Mouse (Mus musculus) heart, embryonic 14.5 days (tissue): ENCODE results near the gene Mrpl2. TPM values are rescaled to one million over a fixed set of nuclear protein-coding genes. Genes with fewer than 3 reads are reported as not detected.

ENCODE experiments used
- ATAC-seq: fragments of 200-750 bp; cut with Nextera tagmentation; 2 replicates; pipeline ENCODE4 v1.8.0; 2017; ENCODE audit warnings: low read depth, moderate TSS enrichment; ENCODE audit not compliant: insufficient number of reproducible peaks, insufficient read depth, low FRiP score
- H3K27ac ChIP-seq, 2 experiments: fragments of 200-500 bp in 1 of 2; fragments of 300-500 bp in 1 of 2; sonication (generic) in 1 of 2; replicated peaks in 1 of 2; 2 replicates each; pipeline ENCODE4 v1.5.1; 2012 to 2014; ENCODE audit warnings: low read depth in 2 of 2, low read length in 2 of 2, control low read depth in 1 of 2, mild to moderate bottlenecking in 1 of 2, mixed read lengths in 1 of 2; ENCODE audit not compliant: control insufficient read depth in 1 of 2, insufficient read depth in 1 of 2
- H3K27me3 ChIP-seq: fragments of 300-500 bp; sonication (generic); 2 replicates; pipeline ENCODE4 v1.6.1; 2014; ENCODE audit warnings: mild to moderate bottlenecking, low read length, control low read depth; ENCODE audit not compliant: control insufficient read depth, insufficient read depth
- H3K36me3 ChIP-seq: fragments of 300-500 bp; sonication (generic); 2 replicates; pipeline ENCODE4 v1.6.1; 2014; ENCODE audit warnings: mild to moderate bottlenecking, control low read depth, low read length, mixed read lengths; ENCODE audit not compliant: control insufficient read depth, insufficient read depth
- H3K4me1 ChIP-seq, 2 experiments: fragments of 200-500 bp in 1 of 2; fragments of 300-500 bp in 1 of 2; sonication (generic) in 1 of 2; 2 replicates each; pipeline ENCODE4 v1.6.1; 2012 to 2014; ENCODE audit warnings: low read length in 2 of 2, control low read depth in 1 of 2, mixed read lengths in 1 of 2; ENCODE audit not compliant: control insufficient read depth in 2 of 2, insufficient read depth in 2 of 2
- H3K4me2 ChIP-seq: fragments of 300-500 bp; sonication (generic); 2 replicates; pipeline ENCODE4 v1.6.1; 2014; ENCODE audit warnings: mild to moderate bottlenecking, low read length
- H3K4me3 ChIP-seq, 2 experiments: fragments of 200-500 bp in 1 of 2; fragments of 300-500 bp in 1 of 2; sonication (generic) in 1 of 2; 2 replicates each; pipeline ENCODE4 v1.5.1; 2012 to 2014; ENCODE audit warnings: low read length in 2 of 2, mild to moderate bottlenecking in 2 of 2, control low read depth in 1 of 2, low read depth in 1 of 2, moderate library complexity in 1 of 2; ENCODE audit not compliant: control insufficient read depth in 1 of 2, insufficient read depth in 1 of 2
- H3K9ac ChIP-seq: fragments of 300-500 bp; sonication (generic); 2 replicates; pipeline ENCODE4 v1.6.1; 2014; ENCODE audit warnings: mild to moderate bottlenecking, low read length
- H3K9me3 ChIP-seq: fragments of 300-500 bp; sonication (generic); 2 replicates; pipeline ENCODE4 v1.6.1; 2016; ENCODE audit warnings: low read length, control low read depth; ENCODE audit not compliant: control insufficient read depth
- WGBS: fragments of 180-500 bp; shearing (Covaris S2); extraction: QIAGEN DNeasy Blood & Tissue Kit; methylation state at CpG from one replicate; pipeline ENCODE4 v1.1.7; 2014; 5-methylcytosine and 5-hydroxymethylcytosine counted together
- polyA plus RNA-seq: library from polyadenylated mRNA; unstranded; fragments of >200 nt; fragmentation: Nextera tagmentation; extraction: Ambion mirVana; gene quantifications from 2 replicates; pipeline ENCODE4 v1.2.1, GENCODE M21; 2014

Mrpl2 gene
- polyA plus RNA-seq, 1 experiment from 2014 or later = 122 TPM

DNA sequence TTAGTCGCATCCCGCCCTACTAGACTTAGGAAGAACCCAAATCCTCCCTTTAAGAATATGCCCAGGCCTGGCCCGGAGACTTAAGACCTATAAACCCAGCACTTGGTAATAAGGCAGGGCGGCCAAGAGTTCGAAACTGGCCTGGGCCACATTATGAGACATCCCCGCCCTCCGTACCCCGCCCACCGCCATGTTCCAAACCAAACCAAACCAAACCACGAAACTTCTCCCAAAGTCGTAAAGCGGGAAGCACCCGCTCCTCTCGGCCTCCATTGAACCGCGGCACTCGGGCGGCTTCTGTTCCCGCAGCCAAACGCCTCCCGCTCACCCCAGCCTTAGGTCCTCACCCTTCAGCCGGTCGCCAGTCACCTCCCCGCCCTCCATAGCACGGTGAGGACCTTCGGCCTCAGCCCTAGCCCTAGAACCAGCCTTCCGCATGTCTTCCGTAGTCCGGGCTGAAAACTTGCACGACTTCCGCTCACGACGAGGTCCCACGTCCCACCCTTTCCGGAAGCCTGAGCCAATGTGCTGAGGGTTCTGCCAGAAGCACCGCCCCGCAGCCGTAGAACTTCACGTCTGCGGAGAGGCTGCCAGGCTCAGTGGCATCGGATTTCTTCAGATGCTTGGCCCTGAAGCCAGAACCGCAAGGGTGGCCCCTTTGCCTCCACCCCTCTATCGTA lies 28.0 kb downstream of the Mrpl2 start, which contains the start of gene Rrp36:
Gene Rrp36 (minus strand): TSS at position 503 of the 680 bp plus-strand sequence.
- Histone ChIP-seq H3K4me2 (peak within 1 kb of the TSS; percentile 81), H3K4me1 (peaks cover 18 to 24% of the 10 kb centered on the region in 2 experiments), H3K36me3 (peaks cover 69% of the 10 kb centered on the region), H3K27ac (peak within 1 kb of the TSS; percentile 80 to 86), H3K9ac (peak within 1 kb of the TSS; percentile 86), H3K9me3 (no peaks in the 10 kb centered on the region), H3K27me3 (no peaks in the 10 kb centered on the region), H3K4me3 (peak within 1 kb of the TSS; percentile 79 to 94)
- 1% methylated on average over 43 of the region's 43 CpGs for WGBS
- peak; percentile 82 for ATAC-seq

- peak overlapping the region; percentile 81 for H3K4me2 ChIP-seq
- no peaks in the 10 kb centered on the region for H3K27me3 ChIP-seq
- H3K4me3 ChIP-seq = peak overlapping the region; percentile 79 to 94
- 19% methylated on average over 15 of the region's 15 CpGs for WGBS
- ATAC-seq = 0 out of 2 replicates have a peak, but pooled peaks have one; percentile 0
- H3K36me3 ChIP-seq = peaks cover 62% of the 10 kb centered on the region
- peak overlapping the region; percentile 75 to 80 for H3K27ac ChIP-seq
- H3K9ac ChIP-seq = peak overlapping the region; percentile 86
- peaks cover 21 to 31% of the 10 kb centered on the region in 2 experiments for H3K4me1 ChIP-seq
- no peaks in the 10 kb centered on the region for H3K9me3 ChIP-seq
Measured at GRCm38 (mm10) chr17:46674530-46675283, 28.7 kb downstream of the Mrpl2 start.

DNA sequence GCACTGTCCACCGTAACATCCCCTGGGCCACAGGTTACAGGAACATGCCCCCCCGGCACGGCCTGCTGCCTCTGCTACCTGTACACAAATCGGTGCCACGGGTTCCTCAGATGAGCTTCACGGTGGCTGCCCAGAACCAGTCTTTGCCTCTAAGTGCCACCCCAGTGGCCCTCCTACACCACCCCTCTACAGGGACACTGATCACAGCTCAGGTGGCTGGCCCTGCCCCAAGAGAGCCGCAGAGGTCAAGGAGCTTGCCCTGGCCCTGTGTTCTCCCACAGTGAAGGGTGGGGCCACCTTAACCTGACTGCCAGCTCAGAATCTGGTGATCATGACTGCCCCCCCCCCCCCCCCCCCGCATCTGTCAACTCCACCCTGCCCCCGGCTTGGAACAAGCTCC lies 32.4 kb downstream of the Mrpl2 start, which contains the start of gene Mea1:
Gene Mea1 (plus strand): TSS at position 378 of the 400 bp plus-strand sequence.
- no peaks in the 10 kb centered on the region for H3K27me3 ChIP-seq
- H3K27ac ChIP-seq = peak within 1 kb of the TSS; percentile 92 to 93
- H3K9me3 ChIP-seq = no peaks in the 10 kb centered on the region
- ATAC-seq = no peak
- WGBS = 67% methylated on average over 8 of the region's 9 CpGs
- peak within 1 kb of the TSS; percentile 83 for H3K9ac ChIP-seq
- H3K4me2 ChIP-seq = peak within 1 kb of the TSS; percentile 84
- peak within 1 kb of the TSS; percentile 66 to 78 for H3K4me3 ChIP-seq
- peaks cover 18 to 31% of the 10 kb centered on the region in 2 experiments for H3K4me1 ChIP-seq
- H3K36me3 ChIP-seq = peaks cover 49% of the 10 kb centered on the region

- peak overlapping the region; percentile 91 to 93 for H3K27ac ChIP-seq
- H3K9me3 ChIP-seq = no peaks in the 10 kb centered on the region
- 12% methylated on average over 9 of the region's 9 CpGs for WGBS
- H3K4me2 ChIP-seq = peak overlapping the region; percentile 84
- H3K27me3 ChIP-seq = no peaks in the 10 kb centered on the region
- peaks cover 54% of the 10 kb centered on the region for H3K36me3 ChIP-seq
- H3K4me1 ChIP-seq = peaks cover 18 to 32% of the 10 kb centered on the region in 2 experiments
- peak overlapping the region; percentile 83 for H3K9ac ChIP-seq
- peak overlapping the region; percentile 66 to 78 for H3K4me3 ChIP-seq
- ATAC-seq = no peak
Measured at GRCm38 (mm10) chr17:46678911-46679310, 32.9 kb downstream of the Mrpl2 start.

DNA sequence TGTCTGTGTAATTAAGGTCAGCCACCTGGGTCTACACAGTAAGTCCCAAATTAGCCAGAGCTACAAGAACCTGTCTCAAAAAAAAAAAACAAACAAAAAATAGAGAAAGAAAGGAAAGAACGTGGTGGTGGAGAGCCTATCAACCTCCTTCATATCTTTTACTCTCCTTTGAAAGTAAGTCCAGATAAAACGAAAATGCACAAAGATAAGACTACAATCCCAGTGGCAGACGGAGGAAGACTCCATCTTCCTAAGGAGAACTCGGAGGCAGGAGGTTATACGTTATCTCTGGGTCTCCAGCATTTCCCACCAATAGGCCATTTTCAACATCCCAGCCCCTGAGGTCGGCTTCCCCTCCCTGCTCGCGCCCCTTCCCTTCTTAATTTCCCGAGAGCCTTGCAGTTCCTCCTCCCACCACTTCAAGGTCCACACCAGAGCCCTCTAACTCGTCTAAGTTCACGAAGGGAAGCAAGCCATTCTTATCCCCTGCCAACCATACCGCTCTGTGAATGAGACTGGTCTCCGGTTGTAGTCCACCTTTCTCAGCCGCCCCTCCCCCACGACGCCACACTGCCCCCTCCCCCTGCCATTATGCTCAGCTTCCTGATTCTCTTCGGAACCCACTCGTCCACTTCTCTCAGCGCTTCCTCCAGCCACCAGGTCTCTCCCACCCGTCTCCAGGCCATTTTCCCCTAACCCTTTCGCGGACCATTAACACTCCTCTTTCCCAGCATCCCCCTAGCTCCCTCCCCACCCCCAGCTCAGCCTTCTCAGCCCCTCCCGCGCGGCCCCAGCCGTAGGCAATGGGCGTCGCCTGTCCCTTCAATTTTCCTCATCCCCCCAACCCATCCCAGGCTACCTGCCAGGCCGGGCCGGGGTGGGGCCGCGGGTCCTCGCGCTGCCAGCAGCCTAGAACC lies 34.1 kb downstream of the Mrpl2 start:
- peaks cover 14 to 31% of the 10 kb centered on the region in 2 experiments for H3K4me1 ChIP-seq
- under 1% methylated on average over 34 of the region's 34 CpGs for WGBS
- no peaks in the 10 kb centered on the region for H3K27me3 ChIP-seq
- H3K9me3 ChIP-seq = no peaks in the 10 kb centered on the region
- peak; percentile 2 for ATAC-seq
- H3K36me3 ChIP-seq = peaks cover 60% of the 10 kb centered on the region
- peak overlapping the region; percentile 83 for H3K9ac ChIP-seq
- H3K4me3 ChIP-seq = peak overlapping the region; percentile 66 to 78
- H3K4me2 ChIP-seq = peak overlapping the region; percentile 84
- peak overlapping the region; percentile 91 to 93 for H3K27ac ChIP-seq

DNA sequence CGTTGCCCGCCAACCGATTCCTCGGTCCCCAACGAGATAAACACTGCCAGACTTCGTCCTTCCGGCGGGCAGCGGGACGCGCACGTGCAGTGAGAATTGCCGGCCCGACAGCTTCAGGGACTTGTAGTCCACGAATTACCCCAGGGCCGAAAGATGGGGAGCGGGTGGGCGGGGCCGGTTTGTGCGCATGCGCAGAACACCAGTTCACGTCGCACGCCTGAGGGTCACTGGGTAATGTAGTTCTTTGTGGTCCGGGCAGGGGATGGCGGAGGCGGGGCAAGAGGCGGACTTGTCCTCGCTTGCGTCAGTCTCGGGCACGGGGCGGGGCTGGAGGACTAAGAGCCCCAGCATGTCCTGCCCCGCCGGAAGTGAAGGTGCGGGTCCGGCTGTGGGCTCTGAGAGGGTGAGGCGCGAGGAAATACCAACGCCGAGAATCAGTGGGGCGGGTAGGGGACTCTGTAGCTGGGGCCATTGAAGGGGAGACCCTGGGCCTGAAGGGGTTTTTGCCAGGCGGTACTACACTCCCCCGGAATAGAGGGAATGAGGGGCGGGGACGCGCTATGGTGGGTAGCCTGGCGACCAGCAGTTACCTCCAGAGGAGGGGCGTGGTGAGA lies 34.8 kb downstream of the Mrpl2 start, which contains the start of gene Klhdc3:
Gene Klhdc3 (minus strand): TSS at position 155 of the 614 bp plus-strand sequence.
- Histone ChIP-seq H3K4me1 (peaks cover 14 to 31% of the 10 kb centered on the region in 2 experiments), H3K9me3 (no peaks in the 10 kb centered on the region), H3K4me2 (peak within 1 kb of the TSS; percentile 94), H3K27me3 (no peaks in the 10 kb centered on the region), H3K4me3 (peak within 1 kb of the TSS; percentile 66 to 78), H3K27ac (peak within 1 kb of the TSS; percentile 91 to 93), H3K9ac (peak within 1 kb of the TSS; percentile 83), H3K36me3 (peaks cover 60% of the 10 kb centered on the region)
- ATAC-seq = peak; percentile 96
- under 1% methylated on average over 49 of the region's 49 CpGs for WGBS
